Mouse (Mus musculus) cerebellum, adult 18-20 months (tissue): ENCODE measurements around the gene Myog.
"Not testable (repeated sequence)": the region's sequence is repeated elsewhere in the genome, so short reads cannot be mapped to it uniquely, and the experiment has no call there.

Experiments used
- DNase-seq, 2 experiments: peaks; one replicate each; pipeline ENCODE4 v3.0.0; 2021

Gene Myog

DNA sequence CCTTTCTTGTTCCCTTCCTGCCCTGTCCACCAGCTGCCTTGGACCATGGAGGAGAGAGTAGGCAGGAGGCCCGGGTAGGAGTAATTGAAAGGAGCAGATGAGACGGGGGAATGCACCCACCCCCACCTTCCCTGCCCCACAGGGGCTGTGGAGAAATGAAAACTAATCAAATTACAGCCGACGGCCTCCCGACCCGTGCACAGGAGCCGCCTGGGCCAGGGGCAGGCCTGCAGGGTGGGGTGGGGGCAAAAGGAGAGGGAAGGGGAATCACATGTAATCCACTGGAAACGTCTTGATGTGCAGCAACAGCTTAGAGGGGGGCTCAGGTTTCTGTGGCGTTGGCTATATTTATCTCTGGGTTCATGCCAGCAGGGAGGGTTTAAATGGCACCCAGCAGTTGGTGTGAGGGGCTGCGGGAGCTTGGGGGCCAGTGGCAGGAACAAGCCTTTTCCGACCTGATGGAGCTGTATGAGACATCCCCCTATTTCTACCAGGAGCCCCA is at the start of gene Myog:
Gene Myog (plus strand): TSS at position 392 of the 502 bp plus-strand sequence.
- DNase-seq, result no peak

DNA sequence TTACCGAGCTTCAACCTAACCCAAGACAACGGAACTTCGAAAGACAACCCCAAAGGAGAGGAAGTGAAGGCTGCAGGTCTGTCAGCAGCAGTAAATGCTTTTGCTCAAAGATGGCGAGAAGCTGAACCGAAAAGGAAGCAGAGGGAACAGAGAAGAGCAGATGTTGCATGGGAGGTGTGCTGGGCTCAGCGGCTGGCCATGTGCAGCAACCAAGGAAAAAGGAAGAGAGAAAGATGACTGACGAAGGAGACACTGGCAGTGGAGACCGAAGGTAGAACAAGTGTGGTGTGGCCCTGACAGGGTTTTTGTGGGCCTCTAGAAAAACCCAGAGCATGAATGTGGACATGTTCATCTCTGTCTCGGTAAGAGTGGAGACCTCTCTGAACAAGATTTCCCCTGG is 49.1 kb upstream of the Myog start:
- no peak for DNase-seq

- DNase-seq, result no peak
Measured at GRCm38 (mm10) chr1:134241298-134241697, 48.5 kb upstream of the Myog start.

DNA sequence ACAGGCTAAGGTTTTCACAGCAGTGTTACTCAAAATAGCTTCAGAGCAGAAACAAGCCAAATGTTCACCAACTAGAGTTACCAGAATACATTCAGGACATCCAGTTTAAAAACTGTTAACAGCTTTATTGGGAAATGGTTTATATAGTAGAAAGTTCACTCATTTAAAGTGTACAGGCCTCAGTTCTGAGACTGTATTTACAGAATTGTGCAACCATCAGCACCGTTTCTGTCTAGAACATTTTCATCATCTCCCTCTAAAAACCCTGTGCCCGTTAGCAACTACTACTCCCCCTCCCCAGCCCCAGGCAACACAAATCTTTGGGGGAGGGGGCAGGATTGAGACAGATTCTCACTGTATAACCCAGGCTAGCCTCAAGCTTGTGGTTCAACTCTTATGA is 47.5 kb upstream of the Myog start:
- DNase-seq, result no peak

DNA sequence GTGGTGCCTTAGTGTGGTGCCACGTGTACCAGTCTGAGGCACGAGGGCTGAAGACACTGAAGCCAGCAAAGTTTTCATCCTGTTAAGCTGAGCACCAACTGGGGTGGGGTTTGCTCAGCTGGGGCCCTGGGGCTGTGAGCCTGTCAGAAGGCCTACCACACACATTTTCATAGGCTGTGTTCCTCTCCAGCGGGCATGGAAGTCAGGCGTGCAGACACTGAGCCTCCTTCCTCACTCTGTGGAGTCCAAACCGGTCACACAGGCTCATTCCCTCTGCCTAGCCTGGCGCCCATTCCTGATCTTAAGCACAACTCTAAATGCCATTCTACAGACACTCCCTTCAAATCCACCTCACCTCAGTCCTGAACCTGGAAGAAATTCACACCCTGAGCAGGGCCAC is 46.3 kb upstream of the Myog start:
- DNase-seq, result no peak

DNA sequence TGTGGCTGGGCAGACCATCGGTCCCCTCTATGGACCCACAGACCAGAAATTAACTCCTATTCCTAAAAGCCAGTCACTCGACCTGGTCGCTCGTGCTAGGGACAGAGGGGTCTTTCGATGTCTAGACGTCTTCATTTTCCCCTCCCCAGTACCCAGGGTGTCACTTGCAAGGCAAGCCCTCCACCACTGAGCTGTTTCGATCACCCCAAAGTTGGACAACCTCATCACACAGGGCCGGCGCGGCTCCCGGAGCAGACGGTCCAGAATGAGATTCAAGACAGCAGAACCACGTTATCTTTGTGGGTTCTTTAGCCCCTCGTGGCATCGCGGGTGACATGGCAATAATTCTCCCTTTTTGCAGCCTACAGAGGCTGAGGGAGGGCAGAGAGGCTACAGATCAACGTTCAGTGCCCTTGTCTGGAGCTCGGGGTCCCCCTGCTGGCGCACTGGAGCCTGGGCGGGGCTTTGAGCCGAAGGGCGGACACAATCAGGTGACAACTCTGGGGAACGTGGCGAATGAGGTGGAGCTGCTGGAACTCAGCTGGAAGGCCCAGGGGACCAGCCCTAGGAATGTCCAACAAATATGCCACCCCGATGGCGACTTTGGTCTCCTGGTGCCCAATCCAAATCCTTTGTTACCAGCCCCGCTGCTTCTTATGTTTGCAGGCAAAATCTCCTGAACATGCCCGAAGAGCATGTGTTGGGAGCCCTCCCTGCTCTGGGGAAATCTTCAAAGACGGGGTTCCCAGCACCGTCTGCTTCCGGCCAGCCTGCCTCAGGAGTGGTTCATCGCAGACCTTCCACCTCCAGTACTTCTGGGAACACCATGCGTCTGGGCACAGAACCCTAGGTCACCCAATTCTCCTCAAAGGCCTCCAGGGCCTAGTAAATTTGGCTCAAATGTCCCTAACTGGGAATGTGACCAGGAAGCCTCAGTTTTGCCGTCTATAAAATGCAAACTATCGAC is 45.6 kb upstream of the Myog start:
- DNase-seq, result peak; percentile 97

DNA sequence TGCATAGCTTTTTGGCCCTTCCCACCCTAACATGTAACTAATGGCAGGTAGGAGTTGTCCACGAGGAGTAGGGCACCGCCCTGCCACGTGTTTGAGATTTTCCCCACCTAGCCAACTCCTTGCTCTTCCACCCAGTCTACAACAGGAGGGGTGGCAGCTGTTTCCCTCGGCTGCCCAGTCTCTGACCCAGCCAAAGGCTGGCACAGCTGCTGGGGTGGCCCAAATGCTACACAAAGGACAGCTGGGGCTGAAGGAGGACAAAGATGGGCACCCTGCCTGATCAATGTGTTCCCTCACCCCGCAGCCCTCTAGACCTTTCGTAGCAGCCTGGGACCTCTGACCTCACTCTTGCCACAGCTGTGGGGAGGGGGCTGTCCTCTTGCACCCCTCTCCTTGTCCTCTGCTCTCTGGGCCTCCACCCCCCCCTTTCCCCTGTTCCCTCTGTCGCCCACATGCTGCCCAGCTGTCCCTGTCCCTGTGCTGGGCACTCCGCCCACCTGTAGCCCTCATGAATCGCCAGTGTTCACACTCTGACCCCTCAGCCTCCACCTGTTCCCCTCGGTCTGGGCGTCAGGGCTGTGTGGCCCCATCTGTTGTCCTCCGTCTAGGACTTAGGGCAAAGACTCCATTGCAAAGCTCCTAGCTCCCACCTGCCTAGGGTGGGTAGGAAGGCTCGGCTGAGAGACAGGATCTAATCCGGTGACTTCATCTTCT is 44.6 kb upstream of the Myog start:
- DNase-seq, result peak in 1 of 2 experiments; percentile 28

GRCm38 (mm10) chr1:134246590-134246989 is 43.2 kb upstream of the Myog start:
- DNase-seq, result peak in 1 of 2 experiments; percentile 38

DNA sequence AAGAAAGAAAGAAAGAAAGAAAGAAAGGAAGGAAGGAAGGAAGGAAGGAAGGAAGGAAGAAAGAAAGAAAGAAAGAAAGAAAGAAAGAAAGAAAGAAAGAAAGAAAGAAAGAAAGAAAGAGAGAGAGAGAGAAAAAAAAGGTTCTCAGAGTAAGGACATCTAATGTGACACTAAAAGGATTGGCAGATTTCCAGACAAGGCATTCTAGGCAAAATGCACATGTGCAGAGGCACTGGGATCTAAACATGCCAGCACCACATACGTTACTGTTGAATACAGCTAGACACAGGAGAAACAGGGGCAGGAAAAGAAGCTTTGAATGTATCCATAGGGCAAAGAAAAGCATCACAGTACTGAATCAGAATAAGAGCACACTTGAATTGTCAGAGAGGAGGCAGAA is 40.1 kb upstream of the Myog start:
- DNase-seq, result not testable (repeated sequence)

GRCm38 (mm10) chr1:134264341-134264740 is 25.4 kb upstream of the Myog start:
- no peak for DNase-seq

DNA sequence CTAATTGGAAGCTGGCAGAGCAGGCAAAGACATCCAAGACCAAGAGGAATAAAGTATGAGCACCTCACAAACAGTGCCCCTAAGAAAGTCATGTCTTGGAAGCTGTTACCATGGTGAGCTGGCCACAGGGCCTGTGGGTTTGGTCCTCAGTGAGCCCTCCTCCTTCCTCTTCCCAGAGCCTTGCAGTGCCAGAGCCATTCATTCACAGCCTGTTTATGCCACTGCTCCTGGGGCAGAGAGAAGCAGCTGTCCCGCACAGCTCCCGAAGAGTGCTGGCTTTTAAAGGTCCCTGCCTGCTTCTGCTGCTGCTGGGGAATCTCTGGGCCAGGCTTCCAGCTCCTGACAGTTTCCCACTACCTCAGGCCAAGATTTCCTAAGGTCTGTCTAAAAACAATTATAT is 24.0 kb upstream of the Myog start:
- no peak for DNase-seq

- no peak for DNase-seq
Measured at GRCm38 (mm10) chr1:134270026-134270425, 19.8 kb upstream of the Myog start.

- peak in 1 of 2 experiments; percentile 45 for DNase-seq
Measured at GRCm38 (mm10) chr1:134272754-134273250, 17.0 kb upstream of the Myog start.

DNA sequence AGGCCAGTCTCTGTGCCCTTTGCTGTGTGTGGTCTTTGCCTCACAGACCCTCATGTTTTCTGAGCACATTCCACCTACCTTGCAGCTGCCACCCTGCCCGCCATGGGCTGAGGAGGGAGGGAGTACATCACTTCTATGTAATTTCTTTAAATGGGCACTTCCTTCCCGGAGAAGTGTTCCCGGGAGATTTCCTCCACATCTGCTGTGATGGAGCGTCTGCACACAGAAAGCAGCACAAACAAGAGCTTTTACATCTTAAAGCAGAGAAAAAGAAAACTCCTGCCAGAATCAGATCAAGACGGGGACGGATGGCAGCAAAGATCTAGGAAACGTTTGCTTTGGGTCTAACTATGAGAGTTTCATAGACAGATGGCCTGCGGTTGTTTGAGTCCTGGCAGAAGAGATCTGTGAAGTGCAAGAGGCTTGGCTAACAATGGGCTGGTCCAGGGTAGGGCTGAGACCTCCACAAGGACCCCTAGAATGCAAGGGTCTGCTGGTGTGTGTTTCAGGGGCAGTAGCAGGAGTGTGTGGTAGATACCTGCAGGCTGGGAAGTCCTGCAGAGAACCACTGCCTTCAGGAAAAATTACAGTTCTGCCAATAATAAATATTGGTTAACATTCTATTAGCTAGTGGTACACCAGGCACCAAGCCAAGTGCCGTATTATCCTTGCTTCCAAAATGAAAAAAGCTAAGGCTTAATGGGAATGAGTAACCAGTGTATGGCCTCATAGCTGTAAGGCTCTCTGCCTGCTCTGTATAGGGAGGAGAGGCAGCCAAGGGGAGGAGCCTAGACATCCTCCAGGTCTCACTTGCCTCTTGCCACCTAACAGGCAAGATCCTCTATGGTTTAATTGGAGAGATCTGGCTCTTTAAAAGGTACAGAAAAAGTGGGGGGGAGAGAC is 16.0 kb upstream of the Myog start:
- DNase-seq, result peak; percentile 78 to 81

DNA sequence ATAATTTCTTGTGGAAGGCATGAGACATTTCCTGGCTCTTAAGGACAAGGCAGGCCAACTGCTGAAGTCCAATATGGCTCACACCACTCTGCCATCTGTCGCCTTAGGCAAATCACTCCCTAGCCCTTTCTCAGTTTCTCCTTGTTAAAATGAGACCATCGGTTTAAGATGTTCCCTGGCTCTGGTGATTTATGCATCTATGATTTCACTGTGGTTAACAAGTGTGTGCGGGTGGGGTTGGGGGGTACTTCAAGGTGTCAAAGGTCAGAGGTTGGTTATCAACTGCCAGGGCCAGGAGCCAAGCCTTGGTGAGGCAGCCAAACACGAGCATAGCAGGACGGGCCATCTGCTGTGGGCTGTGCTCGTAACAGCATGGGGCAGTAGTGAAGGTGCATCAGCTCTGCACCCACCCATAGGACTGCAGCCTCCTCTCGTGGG is 15.3 kb upstream of the Myog start:
- peak; percentile 86 to 90 for DNase-seq

DNA sequence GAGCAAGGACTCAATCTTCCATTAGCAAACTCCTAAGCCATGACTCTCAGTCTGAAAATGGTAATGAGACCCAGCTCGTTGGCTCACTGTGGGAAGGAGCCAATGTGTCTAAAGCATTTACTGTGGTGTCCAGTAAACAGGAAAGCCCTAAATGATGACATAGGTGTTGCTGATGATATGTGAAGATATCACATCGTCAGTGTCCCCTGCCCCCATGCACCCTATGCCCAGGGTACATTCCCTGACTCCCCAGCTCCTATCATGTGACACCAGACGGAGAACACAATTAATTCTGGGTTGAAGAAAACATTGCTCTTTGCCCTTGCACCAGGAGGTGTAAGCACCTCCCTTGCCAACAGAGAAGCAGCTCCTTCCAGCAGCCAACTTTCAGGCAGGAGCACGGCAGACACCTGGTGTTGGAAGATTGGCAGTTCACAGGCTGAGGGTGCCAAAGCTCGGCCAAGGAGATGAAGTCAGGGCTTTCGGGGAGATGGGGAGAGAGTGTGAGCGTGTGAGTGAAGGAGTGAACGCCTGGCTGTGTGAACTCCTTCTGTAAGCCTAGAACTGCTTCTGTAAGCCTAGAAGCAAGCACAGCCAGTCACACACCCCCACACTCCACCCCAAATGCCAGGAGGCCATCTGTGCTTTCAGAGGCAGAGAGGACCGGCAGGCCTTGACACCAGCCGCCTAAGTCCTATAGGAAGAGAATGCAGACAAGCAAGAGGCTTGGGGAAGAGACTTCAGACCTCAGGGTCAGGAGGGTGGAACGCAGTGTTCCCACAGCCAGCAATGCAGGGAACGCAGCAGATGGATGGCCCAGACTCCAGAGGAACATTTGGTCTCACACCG is 13.9 kb upstream of the Myog start:
- DNase-seq, result peak; percentile 82 to 88

DNA sequence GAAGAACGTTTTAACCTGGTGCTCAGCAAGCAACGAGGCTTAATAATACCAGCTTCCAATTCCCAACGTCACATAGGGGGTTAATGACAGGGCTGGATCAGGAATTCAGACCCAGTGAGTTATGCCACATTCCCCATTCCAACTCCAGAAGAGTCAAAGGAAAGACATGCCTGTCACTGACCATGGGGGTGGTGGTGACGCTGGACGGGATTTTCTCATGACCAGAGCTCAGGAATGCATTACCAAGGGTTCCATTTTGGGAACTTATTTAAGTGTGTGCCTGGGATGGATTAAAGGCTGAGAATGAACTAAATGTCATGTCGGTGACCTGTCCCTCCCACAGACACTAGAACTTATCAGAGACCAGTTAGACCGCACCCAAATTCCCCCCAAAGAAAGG is 13.0 kb upstream of the Myog start:
- DNase-seq, result no peak

DNA sequence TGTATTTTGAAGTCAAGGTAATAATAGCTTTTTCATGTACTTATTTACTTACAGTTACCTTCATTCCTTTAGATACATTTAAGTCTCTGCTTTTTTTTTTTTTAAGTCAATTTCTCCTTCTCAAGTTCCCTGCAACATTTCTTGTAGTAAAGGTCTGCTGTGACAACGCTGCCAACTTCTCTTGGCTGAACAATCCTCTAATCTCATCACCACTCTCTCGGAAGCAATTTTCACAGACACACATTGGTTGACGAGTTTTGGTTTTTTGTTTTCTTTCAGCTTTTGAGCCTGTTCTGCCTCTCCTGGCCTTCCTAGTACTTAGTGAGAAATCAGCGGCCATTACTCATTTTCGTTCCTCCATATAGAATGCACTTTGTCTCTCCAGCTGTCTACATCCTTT is 9.6 kb upstream of the Myog start:
- no peak for DNase-seq

GRCm38 (mm10) chr1:134281563-134281962 is 8.2 kb upstream of the Myog start:
- DNase-seq, result no peak

- DNase-seq, result no peak
Measured at GRCm38 (mm10) chr1:134282342-134282741, 7.4 kb upstream of the Myog start.

DNA sequence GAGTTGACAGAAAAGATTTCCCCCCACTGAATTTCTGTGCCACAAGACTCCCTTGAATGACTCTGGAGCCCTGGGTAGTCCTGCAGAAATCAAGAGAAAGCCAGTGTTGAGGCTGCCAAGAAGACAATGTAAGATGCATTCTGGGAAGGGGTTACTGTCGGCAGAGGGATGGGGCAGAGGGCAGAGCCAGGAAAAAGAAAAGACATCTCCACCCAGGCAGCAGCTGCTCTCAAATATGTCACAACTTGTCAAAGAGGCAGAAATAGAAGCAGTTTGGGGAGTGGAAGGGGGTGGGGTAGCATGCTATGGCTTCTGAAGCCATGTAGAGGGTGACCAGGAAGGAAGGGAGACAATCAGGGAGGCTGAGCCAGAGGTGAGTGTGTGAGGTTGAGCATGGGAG is 6.7 kb upstream of the Myog start:
- no peak for DNase-seq
